Mouse (Mus musculus) heart, adult 2 months (tissue): ENCODE measurements around the gene Rabl3.

Experiments
- CTCF ChIP-seq: fragments of 200-600 bp; IDR thresholded peaks from 2 replicates; pipeline ENCODE4 v1.8.1; 2022; ENCODE audit warnings: antibody characterized with exemption, mild to moderate bottlenecking, moderate library complexity
- POLR2A ChIP-seq: fragments of 200-500 bp; IDR thresholded peaks from 2 replicates; pipeline ENCODE4 v1.6.1; 2011; ENCODE audit warnings: mild to moderate bottlenecking, low read depth, low read length, control low read depth; ENCODE audit not compliant: insufficient read depth

DNA sequence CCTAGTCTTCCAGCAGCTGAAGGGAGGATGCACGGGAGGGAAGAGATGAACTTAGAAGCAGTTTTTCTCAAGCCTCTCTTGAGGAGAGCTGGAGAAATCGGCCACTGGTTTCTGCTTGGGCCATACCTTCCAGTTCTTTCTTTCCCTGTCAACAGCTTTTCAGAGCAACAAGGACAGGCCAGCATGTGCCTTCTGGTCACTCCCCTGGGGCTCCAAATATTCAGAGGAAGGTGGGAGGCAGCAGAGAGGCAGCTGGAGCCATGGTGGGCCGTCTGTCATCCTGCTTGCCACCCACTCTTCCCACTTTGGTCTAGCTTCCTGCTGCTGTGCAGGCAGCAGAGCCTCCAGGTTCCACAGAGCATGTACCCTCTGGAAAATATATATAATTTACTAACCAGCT is 78.0 kb downstream of the Rabl3 start:
- TF ChIP-seq POLR2A (no peak), CTCF (no peak)
